Mouse (Mus musculus) v-Abl transformed pro-B cells (cell line): Measurements from ENCODE around the gene Ggcx.

ENCODE experiments used
- in situ Hi-C, 2 experiments: fragments of 400-800 bp; cut with MboI; formaldehyde crosslinking; loops; one replicate each; pipeline ENCODE4 v1.15.1; 2025; ENCODE audit not compliant: unreplicated experiment in 2 of 2

Ggcx gene

DNA sequence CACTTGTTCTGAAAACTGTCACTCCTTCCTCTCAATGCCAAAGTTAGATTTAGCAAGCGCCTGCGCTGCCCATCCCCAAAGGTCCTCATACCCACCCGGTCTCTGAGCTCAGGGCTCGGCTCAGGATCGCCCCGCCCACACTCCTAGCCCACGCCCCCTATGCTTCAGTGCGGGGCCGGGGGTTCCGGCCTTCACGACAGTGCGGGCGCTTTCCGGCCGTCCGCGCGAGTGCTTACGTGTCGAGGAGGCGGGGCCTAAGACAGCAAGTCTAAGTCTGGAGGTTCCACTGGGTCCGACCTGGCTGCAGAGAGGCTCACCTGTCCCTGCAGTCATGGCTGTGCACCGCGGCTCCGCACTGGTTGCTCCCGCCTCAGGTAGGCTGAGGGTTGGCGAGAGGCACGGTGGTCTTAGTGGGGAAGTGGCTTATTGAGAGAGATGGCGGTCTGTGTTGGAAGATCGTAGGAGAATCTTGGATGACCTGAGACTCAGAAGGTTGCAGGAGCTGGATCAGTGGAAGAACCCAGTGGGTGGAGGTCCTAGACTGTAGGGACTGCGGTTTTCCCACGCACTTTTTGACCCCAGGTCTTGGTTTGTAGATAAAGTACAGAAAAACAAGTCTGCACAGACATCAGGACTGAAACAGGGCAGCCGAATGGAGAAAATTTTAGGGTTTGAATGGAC lies at the start of gene Ggcx:
TSS of gene Ggcx (plus strand) at position 233 of the 681 bp plus-strand sequence.
- in situ Hi-C loops: no loop called here

DNA sequence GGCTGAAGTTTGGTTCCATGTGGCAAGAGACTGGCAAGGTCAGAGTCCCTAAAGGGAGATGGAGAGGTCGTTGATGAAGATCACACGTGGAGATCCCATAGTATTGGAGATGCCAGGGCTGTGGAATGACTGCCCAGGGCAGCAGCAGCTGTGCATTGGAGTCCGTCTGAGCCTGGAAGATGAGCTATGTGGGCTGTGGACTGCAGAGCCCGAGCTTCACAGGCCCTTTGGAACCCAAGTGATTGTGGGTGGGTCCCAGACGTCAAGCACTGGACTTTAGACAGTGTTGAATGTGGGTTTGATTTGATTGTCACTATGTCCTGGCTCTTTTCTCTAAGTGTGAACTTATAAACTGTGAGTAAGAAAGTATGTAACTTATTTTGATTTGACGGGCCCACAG lies 49.1 kb upstream of the Ggcx start:
- in situ Hi-C loops: loop anchor here in 1 of 2 experiments (5.0 kb wide), 1 partner anchor 42 kb away; no protein-coding TSS in a partner anchor

DNA sequence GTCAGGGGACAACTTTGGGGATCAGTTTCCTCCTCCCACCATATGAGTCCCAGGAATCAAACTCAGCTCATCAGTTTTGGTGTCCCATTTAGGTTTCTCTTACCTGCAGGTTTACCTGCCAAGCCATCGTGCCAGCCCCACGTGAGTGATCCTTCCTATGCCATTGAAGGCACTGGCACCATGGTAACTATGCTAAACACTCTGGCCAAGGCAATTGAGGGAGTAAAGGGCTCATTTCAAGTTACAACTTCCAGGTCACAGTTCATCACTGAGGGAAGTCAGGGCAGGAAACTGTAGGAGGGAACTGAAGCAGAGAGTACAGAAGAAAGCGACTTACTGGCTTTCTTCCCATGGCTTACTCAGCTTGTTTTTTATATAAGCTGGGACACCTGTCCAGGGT lies 47.8 kb upstream of the Ggcx start:
- in situ Hi-C loops: loop anchor here in 1 of 2 experiments (5.0 kb wide), 1 partner anchor 41 kb away; no protein-coding TSS in a partner anchor

DNA sequence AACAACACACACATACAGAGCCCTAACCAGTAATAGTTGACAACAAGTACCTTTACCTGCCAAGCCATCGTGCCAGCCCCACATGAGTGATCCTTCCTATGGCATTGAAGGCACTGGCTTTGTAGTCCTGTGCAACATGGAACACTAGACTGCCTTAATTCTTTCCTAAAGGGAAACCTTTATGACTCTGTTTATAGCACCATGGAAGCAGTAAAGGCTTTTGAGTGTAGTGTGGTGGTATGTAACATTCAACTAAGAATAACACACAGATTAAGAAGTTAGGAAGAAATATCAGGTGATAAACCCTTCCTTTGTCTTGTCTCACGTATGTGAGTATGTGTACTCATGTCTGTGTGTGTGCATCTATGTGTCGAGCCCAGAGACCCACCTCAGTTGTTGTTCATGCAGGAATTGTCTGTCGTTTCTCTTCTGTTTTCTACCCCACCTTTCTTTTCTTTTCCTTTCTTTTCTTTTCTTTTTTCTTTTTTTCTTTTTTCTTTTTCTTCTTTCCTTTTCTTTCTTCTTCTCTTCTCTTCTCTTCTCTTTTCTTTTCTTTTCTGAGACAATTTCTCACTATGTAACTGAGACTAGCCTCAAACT lies 47.2 kb upstream of the Ggcx start, which contains the start of gene Rnf181:
TSS of gene Rnf181 (minus strand) at position 113 of the 600 bp plus-strand sequence.
- in situ Hi-C loops: loop anchor here in 1 of 2 experiments (5.0 kb wide), 1 partner anchor 40 kb away; no protein-coding TSS in a partner anchor

DNA sequence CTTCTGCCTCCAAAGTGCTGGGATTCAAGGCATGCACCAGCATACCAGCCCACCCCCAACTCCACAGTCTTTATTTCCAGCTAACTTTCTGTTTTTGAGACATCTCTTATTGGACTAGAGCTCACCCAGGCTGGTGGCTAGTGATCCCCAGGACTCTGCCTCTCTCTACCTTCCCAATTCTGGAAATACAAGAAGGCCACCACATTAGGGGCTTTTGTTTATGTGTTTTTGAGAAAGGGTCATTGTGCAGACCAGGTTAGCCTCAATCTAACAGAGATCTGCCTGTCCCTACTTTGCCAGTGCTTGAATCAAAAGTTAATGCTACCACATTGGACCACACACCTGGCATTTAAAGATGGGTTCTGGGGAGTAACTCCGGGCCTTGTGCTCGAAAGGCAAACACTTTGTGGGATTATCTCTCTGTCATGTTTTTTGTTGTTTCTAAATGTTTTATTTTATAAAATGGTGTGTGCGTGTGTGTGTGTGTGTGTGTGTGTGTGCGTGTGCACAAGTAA lies 46.6 kb upstream of the Ggcx start:
- in situ Hi-C loops: loop anchor here in 1 of 2 experiments (5.0 kb wide), 1 partner anchor 40 kb away; no protein-coding TSS in a partner anchor

DNA sequence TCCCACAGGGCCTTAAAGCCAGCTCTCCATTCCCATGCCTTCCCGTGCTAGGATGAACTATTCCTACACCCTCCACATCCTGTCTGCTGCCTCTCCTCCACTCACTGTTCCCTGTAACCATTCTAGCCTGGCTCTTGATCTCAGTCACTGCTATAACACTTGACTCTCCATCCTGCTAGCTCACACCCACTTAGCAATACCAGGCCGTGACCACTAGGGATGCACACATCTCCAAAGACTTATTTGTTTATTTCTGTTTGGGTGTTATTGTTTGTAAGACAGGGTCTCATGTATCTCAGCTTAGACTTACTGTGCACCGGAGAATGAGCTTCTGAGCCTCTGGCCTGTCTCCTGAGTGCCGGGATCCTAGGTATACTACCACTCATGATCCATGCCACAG lies 44.6 kb upstream of the Ggcx start:
- in situ Hi-C loops: loop anchor here in 1 of 2 experiments (5.0 kb wide), 1 partner anchor 38 kb away; no protein-coding TSS in a partner anchor

DNA sequence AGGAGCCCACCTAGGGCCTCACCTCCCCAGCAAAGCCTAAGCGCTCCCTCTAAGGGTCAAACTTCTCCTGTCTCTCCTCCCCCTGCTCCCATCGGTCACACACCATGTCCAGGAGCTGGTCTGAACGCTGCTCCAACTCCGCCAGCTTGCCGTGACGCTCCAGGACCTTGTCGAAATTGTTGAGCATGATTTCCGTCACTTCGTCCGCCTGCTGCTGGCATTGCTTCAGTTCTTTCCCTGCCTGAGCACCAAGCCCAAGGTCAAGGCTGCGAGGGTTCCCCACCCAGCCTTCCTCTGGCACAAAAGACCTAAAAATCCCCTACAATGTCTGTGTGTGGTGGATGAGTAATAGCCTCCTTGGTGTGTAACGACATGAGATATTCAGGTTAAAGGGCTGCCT lies 44.0 kb upstream of the Ggcx start:
- in situ Hi-C loops: no loop called here

DNA sequence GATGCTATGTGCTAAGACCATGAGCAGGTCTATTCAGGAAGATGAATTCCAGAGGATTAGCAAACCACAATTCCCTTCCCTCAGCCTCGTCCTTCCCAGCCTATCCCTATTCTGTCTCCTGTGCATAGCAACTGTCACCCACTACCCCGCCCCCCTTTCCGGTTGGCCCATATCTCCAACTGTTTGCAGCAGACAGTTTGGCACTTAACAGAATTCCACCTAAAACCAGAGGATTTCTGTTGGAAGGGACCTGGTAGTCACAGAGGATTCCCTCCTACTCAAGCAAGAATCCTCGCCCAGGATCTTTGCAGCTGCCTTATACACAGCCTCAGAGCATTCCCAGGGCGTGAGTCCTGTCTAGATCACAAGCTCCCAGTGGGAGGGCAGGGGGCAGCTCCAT lies 43.0 kb upstream of the Ggcx start:
- in situ Hi-C loops: no loop called here

DNA sequence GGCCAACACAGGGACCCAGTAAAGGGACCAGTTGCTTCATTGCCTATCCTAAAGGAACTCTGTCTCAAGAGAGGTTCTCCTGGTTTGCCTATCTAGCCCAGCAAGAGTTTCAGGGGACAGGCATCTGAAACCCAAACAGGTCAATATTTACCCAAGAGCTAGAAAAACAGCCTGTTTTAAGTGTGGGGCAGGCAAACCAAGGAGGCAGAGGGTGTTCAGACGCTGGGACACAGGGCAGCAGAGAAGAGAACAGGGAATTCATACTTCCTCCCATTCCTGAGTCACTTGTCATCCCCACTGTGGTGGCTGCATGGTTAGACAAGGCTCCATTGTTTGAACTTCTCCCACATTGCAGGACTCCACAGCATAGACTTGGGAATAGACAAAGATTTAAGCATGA lies 42.5 kb upstream of the Ggcx start:
- in situ Hi-C loops: no loop called here

DNA sequence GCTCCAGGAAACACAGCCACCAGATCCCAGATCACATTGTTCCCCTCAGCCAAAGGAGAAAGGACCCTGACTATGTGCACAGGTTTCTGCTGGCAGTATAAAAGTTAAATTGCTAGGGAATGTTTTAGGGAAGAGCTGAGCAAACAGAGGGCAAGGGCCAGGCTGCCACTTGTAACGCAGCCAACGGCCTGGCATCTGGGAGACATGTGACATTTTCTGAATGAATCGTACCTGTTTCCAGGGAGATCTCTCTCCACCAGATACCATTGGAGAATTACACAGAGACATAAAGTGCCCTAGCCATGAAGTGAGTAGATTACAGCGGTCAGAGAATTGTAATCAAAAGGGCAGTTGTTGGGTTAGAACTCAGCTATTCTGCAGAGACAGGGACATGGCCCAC lies 40.9 kb upstream of the Ggcx start:
- in situ Hi-C loops: no loop called here

DNA sequence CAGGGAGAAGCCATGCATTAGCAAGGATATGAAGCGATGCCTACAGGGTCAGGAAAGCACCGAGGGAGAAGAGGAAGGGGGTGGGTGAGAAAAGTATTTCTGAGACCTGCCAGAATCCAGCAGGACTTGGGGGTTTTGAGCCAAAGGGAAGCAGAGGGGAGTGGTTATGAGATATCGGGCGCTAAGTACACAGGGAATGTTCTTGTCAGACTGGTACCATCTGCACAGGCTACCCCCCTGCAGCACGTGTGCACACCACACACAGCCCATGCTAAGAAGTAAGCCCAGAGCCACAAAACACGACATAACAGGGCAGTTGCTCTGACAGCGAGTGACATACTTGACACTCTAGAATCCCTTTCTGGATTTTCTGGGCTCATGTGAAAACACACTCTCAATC lies 39.9 kb upstream of the Ggcx start:
- in situ Hi-C loops: no loop called here

DNA sequence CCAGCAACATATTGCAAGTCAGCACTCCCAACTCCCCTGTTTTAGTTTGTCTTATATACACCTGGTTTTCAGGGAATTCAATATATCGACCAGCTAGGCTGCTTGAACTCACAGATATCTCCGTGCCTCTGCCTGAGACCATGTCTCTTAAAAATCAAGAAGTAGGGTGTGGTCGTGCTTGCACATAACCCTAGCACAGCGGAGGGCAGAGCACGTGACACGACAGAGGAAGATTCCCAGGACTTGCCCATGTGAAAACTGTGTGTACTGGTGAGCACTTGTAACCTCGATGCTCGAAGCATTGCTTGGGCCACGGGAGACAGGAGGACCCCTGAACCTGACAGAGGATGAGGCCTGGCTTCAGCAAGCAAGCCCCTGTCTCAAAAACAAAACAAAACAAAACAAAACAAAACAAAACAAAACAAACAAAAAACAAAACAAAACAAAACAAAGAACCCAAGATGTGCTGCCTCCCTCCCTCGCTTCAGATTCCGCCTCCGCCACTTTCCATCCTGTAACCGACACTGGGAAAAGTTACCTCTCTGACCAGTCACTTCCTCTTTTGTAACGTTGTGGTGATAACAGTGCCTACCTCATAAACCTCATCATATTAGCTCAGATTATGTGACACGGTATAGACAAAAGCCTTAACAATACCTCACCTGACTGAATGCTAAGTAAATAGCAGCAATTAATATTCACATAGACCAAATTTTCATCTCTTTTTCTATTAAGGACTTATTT lies 39.1 kb upstream of the Ggcx start:
- in situ Hi-C loops: no loop called here

DNA sequence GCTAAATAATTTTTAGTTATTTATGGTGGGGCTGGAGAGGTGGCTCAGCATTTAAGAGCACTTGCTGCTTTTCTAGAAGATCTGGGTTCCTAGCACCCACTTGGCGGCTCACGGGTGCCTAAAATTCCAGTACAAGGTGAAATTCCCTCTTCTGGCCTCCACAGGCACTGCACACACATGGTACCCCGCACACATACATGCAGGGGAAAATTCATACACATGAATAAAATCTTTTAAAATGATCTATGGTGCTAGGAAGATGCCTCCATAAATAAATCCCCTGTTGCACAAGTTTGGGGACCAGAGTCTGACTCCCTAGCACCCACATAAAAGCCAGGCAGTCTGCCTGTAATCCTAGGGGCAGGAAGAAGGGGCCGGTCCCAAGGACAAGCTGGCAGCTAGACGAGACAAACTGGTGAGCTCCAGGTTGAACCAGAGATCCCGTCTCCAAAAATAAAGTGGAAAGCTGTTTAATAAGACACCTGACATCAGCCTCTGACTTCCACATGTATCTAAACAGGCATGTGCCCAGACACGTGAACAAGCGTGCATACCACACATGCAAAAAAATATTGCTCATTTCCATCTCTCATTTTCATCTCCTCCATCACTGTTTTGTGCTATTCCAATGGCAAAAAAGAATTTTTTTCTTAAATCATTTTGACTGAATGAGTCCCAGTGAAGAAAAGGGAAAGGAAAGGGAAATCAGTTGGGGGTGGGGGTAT lies 35.4 kb upstream of the Ggcx start:
- in situ Hi-C loops: no loop called here

DNA sequence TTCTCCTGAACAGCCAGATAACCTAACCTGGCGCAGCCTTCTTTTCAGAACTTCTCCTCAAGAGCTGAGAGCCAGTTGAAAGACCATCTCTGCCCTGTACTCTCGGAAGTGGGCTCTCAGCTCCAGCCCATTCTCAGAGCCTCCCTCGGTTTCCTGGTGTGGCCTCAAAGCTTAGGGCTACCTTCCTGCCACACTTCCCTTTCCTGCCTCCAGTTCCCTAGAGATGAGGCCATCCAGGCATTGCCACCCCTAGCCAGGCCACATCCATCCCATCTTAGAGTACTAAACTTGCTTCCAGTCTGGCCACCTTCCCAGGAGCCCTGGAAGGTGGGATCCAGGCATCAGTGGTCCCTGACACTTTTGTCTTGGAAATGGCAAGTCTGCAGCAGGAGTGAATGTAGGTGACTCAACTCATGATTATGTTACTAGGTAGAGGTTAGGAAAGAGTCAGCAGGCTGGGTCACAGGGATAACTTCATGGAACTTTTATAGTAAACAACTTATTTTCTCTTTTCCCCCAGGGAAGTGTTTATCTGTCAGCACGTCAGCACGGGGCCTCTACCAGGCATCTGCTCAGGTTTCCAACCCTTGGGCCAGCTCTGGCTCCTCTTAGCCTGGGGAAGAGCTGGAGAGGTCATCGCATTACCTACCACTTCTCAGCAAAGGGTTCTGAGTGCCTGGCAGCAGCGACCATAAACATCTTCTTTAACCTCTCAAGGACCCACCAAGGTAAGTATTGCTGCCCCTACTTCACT lies 34.6 kb upstream of the Ggcx start:
- in situ Hi-C loops: no loop called here

DNA sequence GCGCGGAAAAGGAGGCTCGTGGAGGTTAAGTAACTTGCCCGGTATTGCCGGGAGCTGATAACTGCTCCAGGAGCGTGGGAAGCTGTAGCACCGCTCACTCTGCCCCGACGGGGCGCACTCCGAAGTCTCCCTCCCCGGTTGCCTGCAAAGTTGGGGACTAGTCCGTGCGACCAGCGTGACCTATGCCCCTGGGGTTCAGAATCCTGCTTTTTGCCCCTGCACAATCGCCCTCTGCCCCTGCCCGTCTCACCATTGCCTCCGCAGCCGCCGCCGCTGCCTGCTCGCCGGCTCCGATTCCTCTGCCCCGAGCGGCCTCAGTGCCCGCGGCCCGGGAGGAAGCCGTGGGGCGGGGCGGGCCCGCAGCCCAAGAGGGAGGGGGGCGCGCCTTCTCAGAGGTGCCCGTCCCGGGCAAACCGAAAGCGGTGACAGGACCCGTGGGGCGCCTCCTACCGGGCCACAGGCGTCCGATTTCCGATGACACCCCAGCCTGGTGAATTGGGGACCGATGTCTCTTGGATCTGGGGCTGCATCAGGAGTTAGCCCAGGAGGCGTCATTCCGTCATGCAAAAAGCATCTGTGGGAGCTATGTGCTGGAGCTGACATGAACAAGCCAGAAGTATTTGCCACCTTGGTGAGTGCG lies 33.9 kb upstream of the Ggcx start, which contains the start of gene Vamp5:
TSS of gene Vamp5 (minus strand) at position 338 of the 640 bp plus-strand sequence.
- in situ Hi-C loops: no loop called here

DNA sequence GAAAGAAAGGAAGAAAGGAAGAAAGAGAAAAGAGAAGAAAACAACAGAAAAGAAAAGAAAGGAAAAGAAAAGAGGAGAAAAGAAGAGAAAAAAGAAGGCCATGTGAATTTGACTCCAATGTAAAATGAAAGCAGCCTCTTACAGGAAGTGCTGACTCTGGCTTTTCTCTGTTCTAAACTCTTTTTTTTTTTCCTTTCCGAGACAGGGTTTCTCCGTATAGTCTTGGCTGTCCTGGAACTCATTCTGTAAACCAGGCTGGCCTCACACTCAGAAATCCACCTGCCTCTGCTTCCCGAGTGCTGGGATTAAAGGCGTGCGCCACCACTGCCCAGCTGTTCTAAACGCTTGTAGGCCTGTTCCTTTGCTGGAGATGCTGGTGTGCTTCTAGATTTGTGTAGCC lies 31.6 kb upstream of the Ggcx start:
- in situ Hi-C loops: no loop called here

DNA sequence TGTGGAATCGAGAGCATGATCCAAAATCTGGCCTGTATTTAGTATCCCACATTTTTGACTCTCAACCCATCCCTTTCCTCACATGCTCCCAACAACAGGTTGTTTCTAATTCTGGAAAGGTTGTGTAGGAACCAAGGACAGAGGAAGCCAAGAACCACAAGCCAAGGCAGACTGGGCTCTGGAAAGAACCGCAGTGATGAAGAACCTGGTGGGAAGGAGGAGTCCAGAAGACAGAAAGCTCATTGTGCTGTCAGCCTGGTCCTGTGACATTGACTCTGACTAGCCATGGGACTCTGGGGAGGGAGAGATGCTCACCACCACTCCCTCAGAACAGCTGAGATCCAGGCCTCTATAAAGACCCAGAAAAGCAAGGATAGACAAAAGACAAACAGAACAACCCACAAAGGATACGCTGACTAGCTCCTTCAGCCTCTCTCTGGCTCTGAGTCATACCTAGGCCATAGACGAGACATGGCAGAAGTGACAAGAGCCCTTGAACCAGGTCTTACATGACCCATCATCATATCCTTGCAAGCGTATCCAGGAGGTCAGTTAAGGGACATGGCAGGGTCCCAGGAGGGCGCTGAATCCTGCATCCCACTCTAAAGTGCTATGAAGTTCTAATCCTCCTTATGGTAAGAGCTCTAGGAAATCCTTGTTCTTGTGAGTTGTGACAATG lies 30.8 kb upstream of the Ggcx start:
- in situ Hi-C loops: no loop called here

DNA sequence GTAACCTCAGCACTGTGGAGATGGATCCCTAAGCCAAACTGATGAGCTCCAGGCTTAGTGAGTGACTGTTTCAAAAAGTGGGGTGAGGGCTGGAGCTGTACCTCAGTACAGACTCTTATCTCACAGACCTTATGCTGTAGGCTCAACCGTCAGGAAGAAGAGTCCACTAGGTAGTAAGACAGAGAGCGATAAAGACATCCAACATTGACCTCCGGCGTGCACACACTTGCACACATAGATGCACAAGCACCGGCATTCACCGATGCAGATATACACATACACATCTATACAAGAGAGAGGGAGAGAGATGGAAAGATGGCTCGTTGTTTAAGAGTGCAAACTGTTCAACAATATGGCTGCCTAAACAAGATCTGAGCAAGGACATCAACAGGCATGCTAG lies 30.2 kb upstream of the Ggcx start:
- in situ Hi-C loops: no loop called here

DNA sequence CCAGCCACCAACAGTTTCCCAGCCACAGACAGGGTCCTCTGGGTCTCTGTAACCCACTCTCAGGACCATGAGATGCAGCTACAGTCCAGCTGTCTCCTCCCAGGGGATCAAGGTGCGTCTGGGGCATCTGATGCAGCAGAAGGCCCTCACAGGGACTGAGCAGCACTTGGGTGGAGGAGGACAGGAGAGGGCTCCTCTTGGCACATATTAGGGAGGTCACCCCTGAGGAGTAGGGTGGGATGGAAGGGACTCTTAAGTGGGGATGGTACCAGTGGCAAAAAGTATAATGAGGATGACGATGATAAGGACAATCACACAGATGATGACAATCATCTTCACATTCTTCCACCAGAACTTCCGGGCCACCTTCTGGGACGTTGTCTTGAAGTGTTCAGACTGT lies 28.9 kb upstream of the Ggcx start:
- in situ Hi-C loops: no loop called here
